Mouse (Mus musculus) heart, adult 11 months (tissue): ENCODE results near the gene Adamts2.

Experiments used
- DNase-seq: peaks from one replicate; pipeline ENCODE4 v3.0.0; 2022

Adamts2 gene

GRCm38 (mm10) chr11:50673525-50674250 is 71.8 kb downstream of the Adamts2 start:
- DNase-seq = peak; percentile 93

- DNase-seq = peak; percentile 98
These were observed 72.5 kb downstream of the Adamts2 start for GRCm38 (mm10) chr11:50674390-50674789.

- no peak for DNase-seq
These were observed 76.8 kb downstream of the Adamts2 start for GRCm38 (mm10) chr11:50678650-50679049.

GRCm38 (mm10) chr11:50681940-50682339 is 80.1 kb downstream of the Adamts2 start:
- DNase-seq = peak; percentile 97

- peak; percentile 92 for DNase-seq
These were observed 81.9 kb downstream of the Adamts2 start for GRCm38 (mm10) chr11:50683821-50684220.

- no peak for DNase-seq
These were observed 86.7 kb downstream of the Adamts2 start for GRCm38 (mm10) chr11:50688584-50688983.

GRCm38 (mm10) chr11:50689672-50690071 is 87.8 kb downstream of the Adamts2 start:
- DNase-seq = no peak

GRCm38 (mm10) chr11:50699971-50700370 is 98.1 kb downstream of the Adamts2 start:
- DNase-seq = no peak

- no peak for DNase-seq
These were observed 98.6 kb downstream of the Adamts2 start for GRCm38 (mm10) chr11:50700496-50700895.

GRCm38 (mm10) chr11:50703397-50703796 is 101.5 kb downstream of the Adamts2 start:
- DNase-seq = peak; percentile 83

- peak; percentile 36 for DNase-seq
These were observed 102.6 kb downstream of the Adamts2 start for GRCm38 (mm10) chr11:50704511-50704910.

- peak; percentile 98 for DNase-seq
These were observed 105.4 kb downstream of the Adamts2 start for GRCm38 (mm10) chr11:50707259-50707658.

GRCm38 (mm10) chr11:50713610-50714202 is 111.8 kb downstream of the Adamts2 start:
- DNase-seq = peak; percentile 90

GRCm38 (mm10) chr11:50715091-50715490 is 113.2 kb downstream of the Adamts2 start:
- peak; percentile 71 for DNase-seq

- peak; percentile 97 for DNase-seq
These were observed 115.6 kb downstream of the Adamts2 start for GRCm38 (mm10) chr11:50717381-50717897.

- DNase-seq = no peak
These were observed 117.0 kb downstream of the Adamts2 start for GRCm38 (mm10) chr11:50718862-50719261.

- no peak for DNase-seq
These were observed 118.5 kb downstream of the Adamts2 start for GRCm38 (mm10) chr11:50720421-50720820.

- no peak for DNase-seq
These were observed 119.1 kb downstream of the Adamts2 start for GRCm38 (mm10) chr11:50720856-50721550.

- DNase-seq = no peak
These were observed 123.7 kb downstream of the Adamts2 start for GRCm38 (mm10) chr11:50725595-50725994.

GRCm38 (mm10) chr11:50726035-50726434 is 124.2 kb downstream of the Adamts2 start:
- DNase-seq = no peak

GRCm38 (mm10) chr11:50733146-50733545 is 131.3 kb downstream of the Adamts2 start:
- no peak for DNase-seq

- peak; percentile 94 for DNase-seq
These were observed 132.2 kb downstream of the Adamts2 start for GRCm38 (mm10) chr11:50734129-50734528.

GRCm38 (mm10) chr11:50736548-50736947 is 134.7 kb downstream of the Adamts2 start:
- DNase-seq = no peak

GRCm38 (mm10) chr11:50738436-50738835 is 136.6 kb downstream of the Adamts2 start:
- no peak for DNase-seq
